Mouse (Mus musculus) olfactory bulb, adult 2 months (tissue): ENCODE data around the gene Cdh22.

Experiments used
- CTCF ChIP-seq: fragments of 200-500 bp; IDR thresholded peaks from 2 replicates; pipeline ENCODE4 v1.5.1; 2012; ENCODE audit warnings: low read depth, mild to moderate bottlenecking, low read length, moderate library complexity; ENCODE audit not compliant: insufficient read depth
- POLR2A ChIP-seq: fragments of 200-500 bp; IDR thresholded peaks from 2 replicates; pipeline ENCODE4 v1.6.1; 2012; ENCODE audit warnings: mild to moderate bottlenecking, low read depth, low read length, moderate library complexity; ENCODE audit not compliant: insufficient read depth

DNA sequence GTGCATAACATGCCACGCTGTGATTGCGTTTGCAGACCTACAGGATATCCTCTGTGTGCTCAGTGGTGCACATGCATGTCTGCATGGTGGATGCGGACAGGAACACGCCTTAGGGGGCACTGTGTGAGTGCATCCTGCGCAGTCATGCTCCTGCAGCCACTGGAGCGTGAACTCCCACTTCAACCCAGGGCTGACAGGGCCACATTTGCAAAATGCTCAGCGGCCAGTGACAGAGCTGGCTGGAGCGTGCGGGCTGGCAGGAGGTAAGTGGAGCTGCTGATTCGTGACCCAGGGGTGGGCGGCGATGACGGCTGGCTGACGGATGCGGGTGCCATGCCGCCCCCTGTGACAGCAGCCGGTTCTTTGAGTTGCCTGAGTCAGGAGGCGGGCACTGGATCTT, 128.1 kb downstream of the Cdh22 start:
- TF ChIP-seq CTCF (no peak), POLR2A (no peak)
